Mouse (Mus musculus): Measurements from ENCODE around the gene Erbb3. TPM values are rescaled to one million over a fixed set of nuclear protein-coding genes. Genes with fewer than 3 reads are reported as not detected.

The Erbb3 gene
- polyA plus RNA-seq, 1 experiment from 2014 or later: 3.1 TPM

- H3K4me1 ChIP-seq: no peaks in the 10 kb centered on the region
- no peak for DNase-seq (ENCODE audit: extremely low spot score, low spot score)
- 85% methylated on average over 1 of the region's 1 CpGs for WGBS
These were observed 12.0 kb upstream of the Erbb3 start for GRCm38 (mm10) chr10:128601499-128601898.

GRCm38 (mm10) chr10:128598476-128598875 is 9.0 kb upstream of the Erbb3 start:
- no peak overlapping the region for H3K4me3 ChIP-seq
- H3K27me3 ChIP-seq (ENCODE audit: poor library complexity, severe bottlenecking): no peaks in the 10 kb centered on the region
- WGBS: 76% methylated on average over 2 of the region's 2 CpGs
- H3K9me3 ChIP-seq: no peaks in the 10 kb centered on the region
- H3K36me3 ChIP-seq (replicated peaks): no peaks in the 10 kb centered on the region
- no peaks in the 10 kb centered on the region for H3K4me1 ChIP-seq
- H3K27ac ChIP-seq: no peak overlapping the region
- DNase-seq (ENCODE audit: extremely low spot score, low spot score): no peak

More at GRCm38 (mm10) chr10:128601499-128601898, 12.0 kb upstream of the Erbb3 start:
- H3K36me3 ChIP-seq (replicated peaks): no peaks in the 10 kb centered on the region
- H3K27me3 ChIP-seq (ENCODE audit: poor library complexity, severe bottlenecking): no peaks in the 10 kb centered on the region
- H3K4me3 ChIP-seq: no peak overlapping the region
- H3K27ac ChIP-seq: no peak overlapping the region
- H3K9me3 ChIP-seq: no peaks in the 10 kb centered on the region

GRCm38 (mm10) chr10:128592797-128593196 is 3.3 kb upstream of the Erbb3 start:
- H3K4me1 ChIP-seq: peaks cover 23% of the 10 kb centered on the region
- H3K27ac ChIP-seq: no peak overlapping the region
- no peak for DNase-seq (ENCODE audit: extremely low spot score, low spot score)
- no peaks in the 10 kb centered on the region for H3K9me3 ChIP-seq
- H3K4me3 ChIP-seq: no peak overlapping the region
- H3K27me3 ChIP-seq (ENCODE audit: poor library complexity, severe bottlenecking): peaks cover 25% of the 10 kb centered on the region
- 86% methylated on average over 5 of the region's 5 CpGs for WGBS
- no peaks in the 10 kb centered on the region for H3K36me3 ChIP-seq (replicated peaks)

- no peaks in the 10 kb centered on the region for H3K36me3 ChIP-seq (replicated peaks)
- DNase-seq (ENCODE audit: extremely low spot score, low spot score): no peak
- no peak overlapping the region for H3K27ac ChIP-seq
- peaks cover 34% of the 10 kb centered on the region for H3K4me1 ChIP-seq
- no peaks in the 10 kb centered on the region for H3K9me3 ChIP-seq
- no peak overlapping the region for H3K4me3 ChIP-seq
- 87% methylated on average over 6 of the region's 6 CpGs for WGBS
- peaks cover 39% of the 10 kb centered on the region for H3K27me3 ChIP-seq (ENCODE audit: poor library complexity, severe bottlenecking)
These were observed 2.0 kb upstream of the Erbb3 start for GRCm38 (mm10) chr10:128591436-128591835.

- peak overlapping the region; percentile 84 for H3K4me3 ChIP-seq
- peaks cover 40% of the 10 kb centered on the region for H3K4me1 ChIP-seq
- no peaks in the 10 kb centered on the region for H3K36me3 ChIP-seq (replicated peaks)
- peak; percentile 75 for DNase-seq (ENCODE audit: extremely low spot score, low spot score)
- H3K9me3 ChIP-seq: no peaks in the 10 kb centered on the region
- H3K27ac ChIP-seq: peak overlapping the region; percentile 80
- peaks cover 51% of the 10 kb centered on the region for H3K27me3 ChIP-seq (ENCODE audit: poor library complexity, severe bottlenecking)
- WGBS: 1% methylated on average over 43 of the region's 43 CpGs
These were observed 790 bp upstream of the Erbb3 start for GRCm38 (mm10) chr10:128590193-128590690.

GRCm38 (mm10) chr10:128588775-128589463 is 533 bp downstream of the Erbb3 start:
- Histone ChIP-seq H3K27ac (peak overlapping the region; percentile 40; the same call in 1 of the 2 replicates), H3K36me3 (replicated peaks) (no peaks in the 10 kb centered on the region), H3K9me3 (no peaks in the 10 kb centered on the region), H3K27me3 (ENCODE audit: poor library complexity, severe bottlenecking) (peaks cover 64% of the 10 kb centered on the region), H3K4me3 (peak overlapping the region; percentile 84), H3K4me1 (peaks cover 47% of the 10 kb centered on the region)
- DNase-seq (ENCODE audit: extremely low spot score, low spot score): no peak
- 3% methylated on average over 23 of the region's 23 CpGs for WGBS

- peaks cover 70% of the 10 kb centered on the region for H3K27me3 ChIP-seq (ENCODE audit: poor library complexity, severe bottlenecking)
- no peaks in the 10 kb centered on the region for H3K9me3 ChIP-seq
- WGBS: 21% methylated on average over 1 of the region's 1 CpGs
- H3K36me3 ChIP-seq (replicated peaks): no peaks in the 10 kb centered on the region
- H3K4me3 ChIP-seq: 0 out of 2 replicates have a peak overlapping the region, but pooled peaks have one; percentile 84
- H3K4me1 ChIP-seq: peaks cover 55% of the 10 kb centered on the region
- H3K27ac ChIP-seq: no peak overlapping the region
- DNase-seq (ENCODE audit: extremely low spot score, low spot score): no peak
These were observed 1.3 kb downstream of the Erbb3 start for GRCm38 (mm10) chr10:128588136-128588535.

GRCm38 (mm10) chr10:128587697-128588096 is 1.8 kb downstream of the Erbb3 start:
- Histone ChIP-seq H3K4me1 (peaks cover 56% of the 10 kb centered on the region), H3K27me3 (ENCODE audit: poor library complexity, severe bottlenecking) (peaks cover 75% of the 10 kb centered on the region), H3K9me3 (no peaks in the 10 kb centered on the region), H3K27ac (no peak overlapping the region), H3K4me3 (no peak overlapping the region), H3K36me3 (replicated peaks) (no peaks in the 10 kb centered on the region)
- no peak for DNase-seq (ENCODE audit: extremely low spot score, low spot score)
- WGBS: 48% methylated on average over 8 of the region's 8 CpGs

GRCm38 (mm10) chr10:128587120-128587519 is 2.3 kb downstream of the Erbb3 start:
- peaks cover 56% of the 10 kb centered on the region for H3K4me1 ChIP-seq
- H3K9me3 ChIP-seq: no peaks in the 10 kb centered on the region
- H3K36me3 ChIP-seq (replicated peaks): no peaks in the 10 kb centered on the region
- no peak overlapping the region; the same call in 1 of the 2 replicates for H3K27ac ChIP-seq
- WGBS: 37% methylated on average over 4 of the region's 4 CpGs
- no peak overlapping the region for H3K4me3 ChIP-seq
- DNase-seq (ENCODE audit: extremely low spot score, low spot score): no peak
- peaks cover 75% of the 10 kb centered on the region for H3K27me3 ChIP-seq (ENCODE audit: poor library complexity, severe bottlenecking)

GRCm38 (mm10) chr10:128586546-128586945 is 2.9 kb downstream of the Erbb3 start:
- Histone ChIP-seq H3K36me3 (replicated peaks) (no peaks in the 10 kb centered on the region), H3K4me1 (peaks cover 56% of the 10 kb centered on the region), H3K4me3 (no peak overlapping the region), H3K9me3 (no peaks in the 10 kb centered on the region), H3K27ac (peak overlapping the region; percentile 8; the same call in 1 of the 2 replicates), H3K27me3 (ENCODE audit: poor library complexity, severe bottlenecking) (peaks cover 75% of the 10 kb centered on the region)
- WGBS: 19% methylated on average over 1 of the region's 1 CpGs
- DNase-seq (ENCODE audit: extremely low spot score, low spot score): no peak

- Histone ChIP-seq H3K36me3 (replicated peaks) (no peaks in the 10 kb centered on the region), H3K4me3 (no peak overlapping the region), H3K27me3 (ENCODE audit: poor library complexity, severe bottlenecking) (peaks cover 66% of the 10 kb centered on the region), H3K4me1 (peaks cover 47% of the 10 kb centered on the region), H3K9me3 (no peaks in the 10 kb centered on the region), H3K27ac (no peak overlapping the region)
- WGBS: 13% methylated on average over 4 of the region's 4 CpGs
- DNase-seq (ENCODE audit: extremely low spot score, low spot score): no peak
These were observed 5.1 kb downstream of the Erbb3 start for GRCm38 (mm10) chr10:128584386-128584785.

GRCm38 (mm10) chr10:128583644-128584043 is 5.8 kb downstream of the Erbb3 start:
- DNase-seq (ENCODE audit: extremely low spot score, low spot score): no peak
- 38% methylated on average over 7 of the region's 7 CpGs for WGBS
- Histone ChIP-seq H3K9me3 (no peaks in the 10 kb centered on the region), H3K4me3 (no peak overlapping the region), H3K4me1 (peaks cover 40% of the 10 kb centered on the region), H3K36me3 (replicated peaks) (no peaks in the 10 kb centered on the region), H3K27ac (no peak overlapping the region), H3K27me3 (ENCODE audit: poor library complexity, severe bottlenecking) (peaks cover 58% of the 10 kb centered on the region)

GRCm38 (mm10) chr10:128579731-128580130 is 9.7 kb downstream of the Erbb3 start:
- DNase-seq (ENCODE audit: extremely low spot score, low spot score): no peak
- H3K27ac ChIP-seq: no peak overlapping the region
- no peaks in the 10 kb centered on the region for H3K36me3 ChIP-seq (replicated peaks)
- H3K9me3 ChIP-seq: no peaks in the 10 kb centered on the region
- H3K27me3 ChIP-seq (ENCODE audit: poor library complexity, severe bottlenecking): peaks cover 19% of the 10 kb centered on the region
- peaks cover 19% of the 10 kb centered on the region for H3K4me1 ChIP-seq
- WGBS: 86% methylated on average over 4 of the region's 4 CpGs
- H3K4me3 ChIP-seq: no peak overlapping the region
